Mouse (Mus musculus): ENCODE measurements at regions not wholly inside any gene's neighbourhood (a gene's known extent, or its start where the extent isn't known, plus 50 kb on each side); places are given as distances from the start of the nearest gene placed in this dataset.

DNA sequence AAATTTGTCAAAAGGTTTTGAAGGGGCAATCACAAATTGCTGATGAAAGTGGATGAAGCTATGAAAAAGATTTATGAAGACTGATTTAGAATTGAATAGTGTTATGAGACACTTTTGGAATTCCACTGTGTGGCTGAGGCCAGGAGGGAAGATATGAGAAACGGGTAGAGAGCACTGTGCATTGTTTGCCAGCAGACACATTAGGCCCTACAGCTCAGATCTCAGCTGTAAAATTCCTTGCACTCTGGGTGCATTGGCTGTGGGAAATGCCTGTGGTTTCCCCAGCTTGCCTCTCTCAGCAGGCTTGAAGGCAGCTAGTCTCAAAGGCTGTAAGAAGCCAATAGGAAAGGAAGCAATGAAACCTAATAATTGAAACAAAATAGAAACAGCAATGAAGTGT lies 444.3 kb downstream of the Bckdhb start:
- no peak for ATAC-seq (ENCODE audit: insufficient number of reproducible peaks, low FRiP score, low TSS enrichment, low read depth)
- no peaks in the 10 kb centered on the region for H3K27me3 ChIP-seq
- no peaks in the 10 kb centered on the region for H3K36me3 ChIP-seq
- H3K4me1 ChIP-seq: peaks cover 6% of the 10 kb centered on the region; the same call in 1 of the 2 replicates
- no peaks in the 10 kb centered on the region for H3K9me3 ChIP-seq
- H3K4me3 ChIP-seq: no peak overlapping the region
- no peak overlapping the region for H3K4me2 ChIP-seq
- 21% methylated on average over 1 of the region's 1 CpGs for WGBS
- H3K27ac ChIP-seq: no peak overlapping the region
- H3K9ac ChIP-seq: no peak overlapping the region

- no peaks in the 10 kb centered on the region for H3K27me3 ChIP-seq
- no peak overlapping the region for H3K27ac ChIP-seq
- H3K9ac ChIP-seq: no peak overlapping the region
- H3K4me2 ChIP-seq: no peak overlapping the region
- H3K4me1 ChIP-seq: peaks cover 6% of the 10 kb centered on the region; the same call in 1 of the 2 replicates
- no peaks in the 10 kb centered on the region for H3K36me3 ChIP-seq
- H3K4me3 ChIP-seq: no peak overlapping the region
- no peak for ATAC-seq (ENCODE audit: insufficient number of reproducible peaks, low FRiP score, low TSS enrichment, low read depth)
- 63% methylated on average over 4 of the region's 4 CpGs for WGBS
- no peaks in the 10 kb centered on the region for H3K9me3 ChIP-seq
Measured at GRCm38 (mm10) chr9:84370260-84370659, 445.3 kb downstream of the Bckdhb start.

- H3K36me3 ChIP-seq: no peaks in the 10 kb centered on the region
- no peaks in the 10 kb centered on the region for H3K4me1 ChIP-seq
- H3K9ac ChIP-seq: no peak overlapping the region
- no peaks in the 10 kb centered on the region for H3K27me3 ChIP-seq
- no peak overlapping the region for H3K27ac ChIP-seq
- WGBS: 78% methylated on average over 2 of the region's 2 CpGs
- H3K9me3 ChIP-seq: no peaks in the 10 kb centered on the region
- no peak overlapping the region for H3K4me3 ChIP-seq
- no peak overlapping the region for H3K4me2 ChIP-seq
- no peak for ATAC-seq (ENCODE audit: insufficient number of reproducible peaks, low FRiP score, low TSS enrichment, low read depth)
Measured at GRCm38 (mm10) chr9:84375746-84376145, 450.8 kb downstream of the Bckdhb start.

GRCm38 (mm10) chr9:84376621-84377020 lies 451.7 kb downstream of the Bckdhb start:
- Histone ChIP-seq H3K4me1 (no peaks in the 10 kb centered on the region), H3K36me3 (no peaks in the 10 kb centered on the region), H3K4me3 (no peak overlapping the region), H3K9me3 (no peaks in the 10 kb centered on the region), H3K27me3 (no peaks in the 10 kb centered on the region), H3K4me2 (no peak overlapping the region), H3K9ac (no peak overlapping the region), H3K27ac (no peak overlapping the region)
- ATAC-seq (ENCODE audit: insufficient number of reproducible peaks, low FRiP score, low TSS enrichment, low read depth): no peak
- 85% methylated on average over 6 of the region's 6 CpGs for WGBS

GRCm38 (mm10) chr9:84381942-84382341 lies 457.0 kb downstream of the Bckdhb start:
- Histone ChIP-seq H3K9ac (no peak overlapping the region), H3K9me3 (no peaks in the 10 kb centered on the region)

GRCm38 (mm10) chr9:84389831-84390230 lies 464.9 kb downstream of the Bckdhb start:
- Histone ChIP-seq H3K9me3 (no peaks in the 10 kb centered on the region), H3K9ac (no peak overlapping the region), H3K27ac (no peak overlapping the region), H3K4me2 (no peak overlapping the region), H3K4me1 (no peaks in the 10 kb centered on the region), H3K4me3 (no peak overlapping the region), H3K27me3 (no peaks in the 10 kb centered on the region), H3K36me3 (no peaks in the 10 kb centered on the region)
- WGBS: 87% methylated on average over 3 of the region's 3 CpGs
- ATAC-seq (ENCODE audit: insufficient number of reproducible peaks, low FRiP score, low TSS enrichment, low read depth): no peak

More at GRCm38 (mm10) chr9:84381942-84382341, 457.0 kb downstream of the Bckdhb start:
- Histone ChIP-seq H3K27me3 (no peaks in the 10 kb centered on the region), H3K27ac (no peak overlapping the region), H3K4me2 (no peak overlapping the region), H3K4me3 (no peak overlapping the region), H3K4me1 (no peaks in the 10 kb centered on the region), H3K36me3 (no peaks in the 10 kb centered on the region)
- ATAC-seq (ENCODE audit: insufficient number of reproducible peaks, low FRiP score, low TSS enrichment, low read depth): no peak

DNA sequence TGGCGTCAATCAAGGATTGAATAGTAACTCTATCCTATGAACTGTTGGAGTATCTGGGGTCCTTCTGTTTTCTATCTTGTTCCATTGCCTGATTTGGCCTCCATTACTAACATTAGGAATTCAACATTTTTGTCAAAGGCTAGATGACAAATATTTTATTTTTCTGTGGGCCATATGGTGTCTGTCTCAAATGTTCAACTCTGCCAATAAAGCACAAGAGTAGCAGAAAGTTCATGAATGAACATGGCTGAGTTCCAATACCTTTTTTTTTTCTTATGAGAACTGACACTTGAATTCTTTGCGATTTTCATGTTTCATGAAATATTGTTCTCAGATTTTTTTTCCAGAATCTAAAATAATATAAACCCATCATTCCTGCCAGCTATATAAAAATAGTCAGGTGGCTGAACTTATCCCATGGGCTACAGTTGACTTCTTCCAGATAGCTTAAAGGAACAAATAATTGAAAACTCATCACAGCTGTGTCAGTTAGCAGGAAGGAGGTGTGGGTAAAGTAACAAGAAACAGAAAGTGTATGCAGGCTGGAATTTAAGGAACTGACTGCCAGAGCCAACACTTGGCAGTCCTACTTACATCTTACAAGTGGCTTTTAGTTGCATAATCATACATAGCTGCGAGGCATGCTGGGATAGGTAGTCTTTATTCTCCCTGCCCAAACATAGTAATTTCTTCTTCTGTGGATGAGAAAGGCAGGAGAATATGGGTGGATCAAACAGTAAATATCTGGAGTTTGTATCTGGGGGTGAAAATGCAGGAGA lies 469.8 kb downstream of the Bckdhb start:
- no peak overlapping the region for H3K4me3 ChIP-seq
- H3K9ac ChIP-seq: no peak overlapping the region
- WGBS: 64% methylated on average over 3 of the region's 3 CpGs
- no peak overlapping the region for H3K4me2 ChIP-seq
- H3K27me3 ChIP-seq: no peaks in the 10 kb centered on the region
- H3K9me3 ChIP-seq: no peaks in the 10 kb centered on the region
- H3K4me1 ChIP-seq: no peaks in the 10 kb centered on the region
- H3K27ac ChIP-seq: no peak overlapping the region
- ATAC-seq (ENCODE audit: insufficient number of reproducible peaks, low FRiP score, low TSS enrichment, low read depth): no peak
- H3K36me3 ChIP-seq: no peaks in the 10 kb centered on the region

- no peak overlapping the region for H3K4me3 ChIP-seq
- no peaks in the 10 kb centered on the region for H3K9me3 ChIP-seq
- H3K4me2 ChIP-seq: no peak overlapping the region
- H3K27ac ChIP-seq: no peak overlapping the region
- ATAC-seq (ENCODE audit: insufficient number of reproducible peaks, low FRiP score, low TSS enrichment, low read depth): no peak
- no peaks in the 10 kb centered on the region for H3K36me3 ChIP-seq
- WGBS: 62% methylated on average over 3 of the region's 3 CpGs
- H3K9ac ChIP-seq: no peak overlapping the region
- H3K4me1 ChIP-seq: no peaks in the 10 kb centered on the region
- H3K27me3 ChIP-seq: no peaks in the 10 kb centered on the region
Measured at GRCm38 (mm10) chr9:84399481-84399880, 474.5 kb downstream of the Bckdhb start.

GRCm38 (mm10) chr9:84408260-84409203 lies 483.6 kb downstream of the Bckdhb start:
- 46% methylated on average over 10 of the region's 10 CpGs for WGBS
- Histone ChIP-seq H3K36me3 (no peaks in the 10 kb centered on the region), H3K4me1 (no peaks in the 10 kb centered on the region), H3K27ac (no peak overlapping the region), H3K9me3 (no peaks in the 10 kb centered on the region), H3K4me3 (no peak overlapping the region), H3K9ac (no peak overlapping the region), H3K27me3 (no peaks in the 10 kb centered on the region), H3K4me2 (no peak overlapping the region)
- no peak for ATAC-seq (ENCODE audit: insufficient number of reproducible peaks, low FRiP score, low TSS enrichment, low read depth)

All from limb, embryonic 15.5 days (tissue).